Mouse (Mus musculus) frontal cortex, postnatal 14 days (tissue): ENCODE results near the gene Dhrs7c.

Experiments
- DNase-seq, 2 experiments: peaks; one replicate each; pipeline ENCODE4 v3.0.0; 2022; ENCODE audit warnings: low spot score in 2 of 2

The Dhrs7c gene

DNA sequence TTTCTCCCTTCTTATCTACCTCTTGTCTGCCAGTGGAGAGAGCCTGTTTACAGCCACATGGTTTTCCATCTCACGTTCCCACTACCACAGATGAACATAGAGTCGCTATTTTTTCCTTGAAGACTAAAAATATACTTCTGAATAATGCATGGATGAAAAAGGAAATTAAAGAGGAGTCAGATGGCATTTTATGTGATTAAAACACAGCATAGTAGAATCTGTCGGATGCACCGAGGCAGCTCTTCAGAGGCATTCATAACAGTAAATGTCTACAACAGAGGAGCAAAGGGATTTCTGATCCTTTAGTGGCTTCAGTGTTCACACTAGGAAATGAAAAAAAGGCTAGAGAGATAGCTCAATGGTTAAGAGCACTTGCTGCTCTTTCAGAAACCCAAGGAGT is 47.2 kb downstream of the Dhrs7c start:
- no peak for DNase-seq

GRCm38 (mm10) chr11:67851770-67852169 is 53.8 kb downstream of the Dhrs7c start:
- DNase-seq, result no peak

GRCm38 (mm10) chr11:67853996-67854395 is 56.0 kb downstream of the Dhrs7c start:
- no peak for DNase-seq

DNA sequence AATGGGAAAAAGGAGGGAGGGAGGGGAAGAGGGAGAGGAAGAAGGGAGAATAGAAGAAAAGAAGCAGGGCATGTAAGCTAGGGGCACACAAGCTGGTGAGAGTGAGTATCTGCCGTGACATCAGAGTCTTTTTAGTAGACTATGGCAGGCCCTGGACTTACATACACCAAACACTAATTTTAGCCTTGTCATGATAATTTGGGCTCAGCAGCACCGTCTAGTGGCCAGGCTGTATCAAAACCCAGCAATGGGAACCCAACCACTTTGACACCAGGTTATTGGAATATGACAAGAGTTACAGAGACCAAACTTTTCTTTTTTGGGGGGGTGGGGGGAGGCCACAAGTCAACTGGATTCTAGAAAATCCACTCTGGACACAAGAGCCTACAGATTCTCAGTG is 57.0 kb downstream of the Dhrs7c start:
- DNase-seq, result no peak

GRCm38 (mm10) chr11:67858518-67858917 is 60.5 kb downstream of the Dhrs7c start:
- DNase-seq, result no peak

DNA sequence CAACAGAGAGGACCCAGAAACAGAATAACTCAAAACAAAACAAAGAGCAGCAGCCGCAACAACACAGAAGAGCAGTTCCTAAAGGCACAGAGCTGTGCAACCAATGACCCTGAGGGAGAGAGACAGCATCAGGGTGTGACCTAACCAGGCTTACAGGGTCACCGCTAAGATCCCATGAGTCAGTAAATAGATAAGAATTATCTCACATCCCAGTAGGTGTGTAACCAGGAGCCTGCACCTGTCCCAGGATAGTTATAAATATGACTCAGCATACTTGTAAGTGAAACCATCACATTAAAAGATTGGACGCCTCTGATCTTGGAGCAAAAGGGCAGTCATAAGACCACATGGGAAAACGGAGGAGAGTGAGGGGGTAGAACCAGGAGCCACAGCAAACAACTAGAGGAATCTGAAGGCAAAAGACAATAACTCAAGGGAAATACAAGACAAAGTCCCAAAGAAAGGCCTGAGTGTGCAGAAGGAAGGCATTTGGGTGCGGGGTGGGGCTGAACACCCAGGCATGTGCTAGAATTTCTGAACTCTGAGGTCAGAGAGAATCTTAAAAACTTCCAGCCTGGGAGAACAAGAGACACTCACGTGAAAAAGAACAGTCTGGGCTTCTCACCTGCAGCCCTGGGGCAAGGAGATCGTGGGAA is 62.9 kb downstream of the Dhrs7c start:
- no peak for DNase-seq

DNA sequence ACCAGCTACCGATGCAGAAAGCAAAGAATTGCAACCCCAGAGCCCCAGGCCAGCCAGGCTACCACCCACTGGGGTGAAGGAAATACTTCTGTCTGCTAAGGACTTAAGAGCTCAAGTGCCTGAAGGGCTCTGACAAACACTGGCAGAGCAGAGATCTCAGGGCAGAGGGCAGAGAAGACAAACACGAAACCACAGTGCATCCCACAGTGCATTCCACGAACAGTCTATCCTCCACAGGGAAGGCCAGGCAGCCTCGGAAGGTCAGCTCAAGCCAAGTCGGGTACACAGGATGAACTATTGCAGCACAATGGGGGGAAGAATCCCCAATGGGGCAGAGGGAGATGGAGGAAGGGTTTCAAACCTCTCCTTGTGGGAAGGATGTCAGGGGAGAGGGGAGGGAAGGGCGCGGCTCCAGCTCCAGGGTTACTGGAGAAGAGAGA is 63.4 kb downstream of the Dhrs7c start:
- DNase-seq, result no peak

GRCm38 (mm10) chr11:67865100-67865499 is 67.1 kb downstream of the Dhrs7c start:
- no peak for DNase-seq
